ENCODE assay signal across 18 mouse cellular contexts in the genomic region with DNA sequence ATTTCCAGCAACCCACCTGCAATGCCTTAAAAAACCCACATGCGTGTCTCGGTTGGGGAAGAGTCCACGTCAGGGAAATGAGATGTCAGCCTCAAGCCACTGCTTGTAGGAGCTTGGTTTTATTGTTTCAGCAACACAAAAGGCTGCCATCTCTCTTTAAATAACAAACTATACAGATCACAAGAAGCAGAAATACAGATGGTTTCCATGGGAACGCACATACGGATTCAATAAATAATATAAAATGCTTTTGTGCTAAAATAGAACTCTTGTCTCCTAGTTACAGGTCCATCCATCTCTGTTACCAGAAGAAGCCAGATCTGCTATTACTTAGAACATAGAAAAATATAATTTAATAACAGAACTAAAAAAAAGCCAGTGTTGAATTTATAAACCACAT. TPM values are rescaled to one million over a fixed set of nuclear protein-coding genes. Genes with fewer than 3 reads are reported as not detected.
DNase-seq lines count a peak whose midpoint lies in the region; ATAC-seq and TF ChIP-seq lines count a peak whose summit lies in the region.
"Had no signal": no experiment of that assay in that cellular context is flagged by ENCODE, and none has a peak within 500 bp of the region (broad histone marks: within the 10 kb centered on the region; RNA-seq: fewer than 3 reads in every experiment).

No protein-coding gene starts in this region.

- TF ChIP-seq POLR2A in cortical plate, adult 2 months (IDR thresholded peaks at IDR 0.05; ENCODE audit: extremely low read depth, insufficient read depth, low read length), result no peak

- no peak for DNase-seq in layer of hippocampus, adult 2 months (ENCODE audit: low spot score in 2 of 2)
- no peak for DNase-seq in layer of hippocampus, postnatal 36 days
- DNase-seq in hindbrain, embryonic 14.5 days (ENCODE audit: low spot score), result no peak
- DNase-seq in adrenal gland, adult 2 months, result no peak
- no peak for DNase-seq in heart, adult 11 months
- no peak for DNase-seq in thymus, postnatal 10 days (ENCODE audit: low spot score in 2 of 2)
- DNase-seq: adrenal gland, adult 8-10 months; cerebellum, adult 11 months; cerebellum, postnatal 10 days; kidney, adult 11 months; kidney, postnatal 10 days; liver, embryonic 13.5 days; lung, embryonic 14.5 days; lung, postnatal 4 days had no signal

- H3K27me3 ChIP-seq in hindbrain, embryonic 14.5 days (ENCODE audit: control insufficient read depth, insufficient read depth, low read length), result no peaks in the 10 kb centered on the region
- H3K27me3 ChIP-seq in midbrain, embryonic 16.5 days (ENCODE audit: control insufficient read depth, insufficient read depth, low read depth, low read length), result no peaks in the 10 kb centered on the region
- H3K27me3 ChIP-seq: limb, embryonic 12.5 days; liver, embryonic 13.5 days had no signal

- H3K4me1 ChIP-seq in cortical plate, adult 2 months (ENCODE audit: control insufficient read depth, insufficient read depth, low read length), result peaks cover 6% of the 10 kb centered on the region
- peaks cover 10% of the 10 kb centered on the region; the same call in 1 of the 2 replicates for H3K4me1 ChIP-seq in hindbrain, embryonic 14.5 days (replicated peaks; ENCODE audit: control insufficient read depth, insufficient read depth, low read length)
- peaks cover 9% of the 10 kb centered on the region; the same call in 1 of the 2 replicates for H3K4me1 ChIP-seq in midbrain, embryonic 16.5 days (ENCODE audit: control insufficient read depth, insufficient read depth, low read length)
- H3K4me1 ChIP-seq: liver, embryonic 13.5 days had no signal

- ATAC-seq in hindbrain, embryonic 14.5 days (ENCODE audit: low FRiP score), result no peak
- ATAC-seq in midbrain, embryonic 16.5 days, result no peak

- no peak overlapping the region for H3K4me2 ChIP-seq in hindbrain, embryonic 14.5 days (replicated peaks)
- H3K4me2 ChIP-seq in midbrain, embryonic 16.5 days (ENCODE audit: low read length), result no peak overlapping the region
- H3K4me2 ChIP-seq: limb, embryonic 12.5 days; liver, embryonic 13.5 days; lung, embryonic 14.5 days had no signal

- H3K4me3 ChIP-seq in layer of hippocampus, adult 2 months, result no peak overlapping the region
- H3K4me3 ChIP-seq in cortical plate, adult 2 months (ENCODE audit: insufficient read depth, low read length), result no peak overlapping the region
- H3K4me3 ChIP-seq in hindbrain, embryonic 14.5 days (replicated peaks; ENCODE audit: low read length), result no peak overlapping the region
- H3K4me3 ChIP-seq in midbrain, embryonic 16.5 days (ENCODE audit: low read depth, low read length), result no peak overlapping the region
- H3K4me3 ChIP-seq: heart, embryonic 10.5 days; limb, embryonic 12.5 days; liver, embryonic 13.5 days had no signal

- TF ChIP-seq CTCF in layer of hippocampus, adult 2 months (conservative IDR thresholded peaks at IDR 0.05), result no peak
- no peak for TF ChIP-seq CTCF in cortical plate, adult 2 months (IDR thresholded peaks at IDR 0.05; ENCODE audit: extremely low read depth, insufficient read depth, low read length)

- no peaks in the 10 kb centered on the region for H3K9me3 ChIP-seq in hindbrain, embryonic 14.5 days (ENCODE audit: control insufficient read depth, low read length)
- no peaks in the 10 kb centered on the region for H3K9me3 ChIP-seq in midbrain, embryonic 16.5 days (replicated peaks; ENCODE audit: control insufficient read depth, low read length, poor library complexity, severe bottlenecking)
- H3K9me3 ChIP-seq: heart, embryonic 10.5 days; liver, embryonic 13.5 days had no signal

- WGBS in hindbrain, embryonic 14.5 days, result 38% methylated on average over 5 of the region's 5 CpGs
- WGBS in midbrain, embryonic 16.5 days, result 46% methylated on average over 5 of the region's 5 CpGs

- no peaks in the 10 kb centered on the region; the same call in 1 of the 2 replicates for H3K36me3 ChIP-seq in hindbrain, embryonic 14.5 days (replicated peaks; ENCODE audit: control insufficient read depth, insufficient read depth)
- peaks cover 2% of the 10 kb centered on the region; the same call in 1 of the 2 replicates for H3K36me3 ChIP-seq in midbrain, embryonic 16.5 days (ENCODE audit: control insufficient read depth, insufficient read depth, low read length)

- H3K9ac ChIP-seq in hindbrain, embryonic 14.5 days, result no peak overlapping the region
- H3K9ac ChIP-seq in midbrain, embryonic 16.5 days (ENCODE audit: low read depth, low read length), result no peak overlapping the region
- H3K9ac ChIP-seq: limb, embryonic 12.5 days; liver, embryonic 13.5 days; lung, embryonic 14.5 days had no signal

- H3K27ac ChIP-seq in layer of hippocampus, adult 2 months, result peak overlapping the region; percentile 79
- peak overlapping the region; percentile 42; the same call in 1 of the 2 replicates for H3K27ac ChIP-seq in cortical plate, adult 2 months (ENCODE audit: insufficient read depth, low read length)
- peak overlapping the region; percentile 74 for H3K27ac ChIP-seq in hindbrain, embryonic 14.5 days
- H3K27ac ChIP-seq in midbrain, embryonic 16.5 days (ENCODE audit: low read length), result peak overlapping the region; percentile 75
- H3K27ac ChIP-seq: heart, embryonic 10.5 days; limb, embryonic 12.5 days; liver, embryonic 13.5 days had no signal

RNA-seq across cellular contexts. Expression of a gene that starts 14.2 kb away (rescaled TPM):
- total RNA-seq in layer of hippocampus, adult 2 months (2021), result 1 to 10 TPM; 1.4 to 1.6 TPM
- total RNA-seq in layer of hippocampus, postnatal 36 days (2021), result 1 to 10 TPM; 1.1 to 1.4 TPM
- 1.6 and 1.8 TPM in 2 replicates for polyA plus RNA-seq in cortical plate, adult 2 months (2012; rRNA removed)
- polyA plus RNA-seq in hindbrain, embryonic 14.5 days (2014; fragmentation: Nextera tagmentation; extraction: Ambion mirVana), result 1.1 and 1.4 TPM in 2 replicates
- polyA plus RNA-seq in midbrain, embryonic 16.5 days (2015; fragmentation: Nextera tagmentation; extraction: Ambion mirVana), result 2.0 TPM in 2 replicates
- total RNA-seq in adrenal gland, adult 2 months (2021), result under 1 TPM in 1 of 2 experiments, not detected in 1; 0.09 TPM
- polyA plus RNA-seq in adrenal gland, adult 2 months (2012; rRNA removed), result 0.04 and 0.12 TPM in 2 replicates
